In the genomic region with DNA sequence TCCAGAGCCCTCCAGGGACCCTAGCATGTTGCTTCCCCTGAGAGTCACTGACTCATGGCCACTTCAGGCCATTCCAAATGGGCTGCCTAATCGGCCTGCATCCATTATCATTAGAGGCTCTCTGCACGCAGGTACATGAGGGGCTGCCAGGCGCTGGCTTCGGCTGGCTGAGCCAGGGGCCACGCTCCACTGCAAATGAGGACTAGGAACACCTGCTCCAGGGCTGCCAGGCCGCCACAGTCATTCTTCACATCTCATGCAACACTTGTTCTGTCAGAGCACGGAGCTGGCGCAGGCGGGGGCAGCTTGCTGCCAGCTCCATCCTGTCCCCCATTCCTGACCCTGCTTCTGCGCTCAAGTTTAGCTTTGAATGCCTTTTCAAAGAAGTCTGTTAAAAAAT, we compare ENCODE assay signal across 14 mouse cellular contexts.
DNase-seq lines count a peak whose midpoint lies in the region; ATAC-seq and TF ChIP-seq lines count a peak whose summit lies in the region.
"Had no signal": no experiment of that assay in that cellular context is flagged by ENCODE, and none has a peak within 500 bp of the region (broad histone marks: within the 10 kb centered on the region; RNA-seq: fewer than 3 reads in every experiment).

No protein-coding gene starts in this region.

- ATAC-seq in hindbrain, postnatal 0 days: peak; percentile 64
- ATAC-seq: lung, postnatal 0 days had no signal

- TF ChIP-seq CTCF in CH12.LX (conservative IDR thresholded peaks at IDR 0.05 in 1 of 2, IDR thresholded peaks at IDR 0.05 in 1 of 2; ENCODE audit: low read depth in 2 of 2, low read length in 2 of 2): no peak
- no peak for TF ChIP-seq CTCF in hindbrain, postnatal 0 days (IDR thresholded peaks at IDR 0.05; ENCODE audit: low read depth)

- WGBS in hindbrain, postnatal 0 days: 43% methylated on average over 10 of the region's 10 CpGs

- TF ChIP-seq RAD21 in CH12.LX (IDR thresholded peaks at IDR 0.05; ENCODE audit: low read depth, low read length): no peak

- H3K9me3 ChIP-seq in CH12.LX (replicated peaks; ENCODE audit: low read length): no peaks in the 10 kb centered on the region
- no peaks in the 10 kb centered on the region for H3K9me3 ChIP-seq in hindbrain, postnatal 0 days (ENCODE audit: low read length)
- H3K9me3 ChIP-seq: limb, embryonic 15.5 days; neural tube, embryonic 12.5 days had no signal

- dilution Hi-C loops in CH12.LX (cut with MboI; ENCODE audit: extremely low pct_ligation_motif_present, extremely low pct_unique_long_range_greater_than_20kb, low sequenced_read_pairs): no loop called here

- H3K4me3 ChIP-seq in CH12.LX (replicated peaks in 1 of 3; ENCODE audit: low read depth in 2 of 3, low read length in 2 of 3, poor library complexity in 1 of 3): no peak overlapping the region
- H3K4me3 ChIP-seq in hindbrain, postnatal 0 days (ENCODE audit: low read length): no peak overlapping the region
- H3K4me3 ChIP-seq: limb, embryonic 15.5 days; neural tube, embryonic 12.5 days had no signal

- in situ Hi-C loops in CH12.LX (cut with MboI; ENCODE audit: low pct_ligation_motif_present, low pct_unique_long_range_greater_than_20kb, low sequenced_read_pairs): no loop called here

- H3K79me2 ChIP-seq in CH12.LX (replicated peaks; ENCODE audit: control insufficient read depth, extremely low read depth, insufficient read depth, poor library complexity, severe bottlenecking): no peaks in the 10 kb centered on the region

- H3K9ac ChIP-seq in CH12.LX (ENCODE audit: insufficient read depth, low read depth): no peak overlapping the region
- no peak overlapping the region for H3K9ac ChIP-seq in hindbrain, postnatal 0 days (replicated peaks; ENCODE audit: low read length)
- H3K9ac ChIP-seq: limb, embryonic 15.5 days; neural tube, embryonic 12.5 days had no signal

- no peak overlapping the region for H3K4me2 ChIP-seq in CH12.LX (ENCODE audit: insufficient read depth, low read depth, poor library complexity, severe bottlenecking)
- no peak overlapping the region for H3K4me2 ChIP-seq in hindbrain, postnatal 0 days (ENCODE audit: low read depth, low read length)
- H3K4me2 ChIP-seq: limb, embryonic 15.5 days; neural tube, embryonic 12.5 days had no signal

- no peak for TF ChIP-seq EP300 in CH12.LX (IDR thresholded peaks at IDR 0.05; ENCODE audit: low read length)

- TF ChIP-seq POLR2A in CH12.LX (IDR thresholded peaks at IDR 0.05; ENCODE audit: low read depth, low read length): no peak

- peaks cover 88% of the 10 kb centered on the region for H3K27me3 ChIP-seq in CH12.LX (replicated peaks)
- H3K27me3 ChIP-seq in hindbrain, postnatal 0 days (ENCODE audit: insufficient read depth, low read length): no peaks in the 10 kb centered on the region
- H3K27me3 ChIP-seq: neural tube, embryonic 12.5 days had no signal

- H3K27ac ChIP-seq in CH12.LX (ENCODE audit: insufficient read depth, low read depth): no peak overlapping the region
- H3K27ac ChIP-seq in hindbrain, postnatal 0 days: no peak overlapping the region
- H3K27ac ChIP-seq: limb, embryonic 15.5 days; neural tube, embryonic 12.5 days had no signal

- DNase-seq in cerebellum, postnatal 14 days: peak; percentile 40 to 46
- DNase-seq in cerebellum, postnatal 36 days: no peak
- no peak for DNase-seq in CH12.LX (ENCODE audit: extremely low read depth)
- DNase-seq in hindbrain, postnatal 0 days (ENCODE audit: low spot score): peak; percentile 68
- peak; percentile 52 for DNase-seq in kidney, postnatal 14 days
- DNase-seq in urinary bladder, adult 2 months (ENCODE audit: low spot score): no peak
- DNase-seq in layer of hippocampus, postnatal 25 days (ENCODE audit: extremely low spot score in 1 of 2, low spot score in 1 of 2): no peak
- DNase-seq in embryo, embryonic 9.5 days (ENCODE audit: extremely low spot score): no peak
- DNase-seq: cerebellum, adult 11 months; right cerebral cortex, postnatal 25 days; thymus, postnatal 14 days had no signal

- H3K36me3 ChIP-seq in CH12.LX (replicated peaks in 1 of 2; ENCODE audit: control insufficient read depth in 1 of 2, insufficient read depth in 1 of 2, low read length in 1 of 2): no peaks in the 10 kb centered on the region
- no peaks in the 10 kb centered on the region for H3K36me3 ChIP-seq in hindbrain, postnatal 0 days (ENCODE audit: insufficient read depth, low read length)
- H3K36me3 ChIP-seq: limb, embryonic 15.5 days; neural tube, embryonic 12.5 days had no signal

- H3K4me1 ChIP-seq in CH12.LX (ENCODE audit: control insufficient read depth in 1 of 2, insufficient read depth in 2 of 2): peaks cover 5 to 7% of the 10 kb centered on the region in 2 experiments; a peak in 3 of 4 replicates
- no peaks in the 10 kb centered on the region for H3K4me1 ChIP-seq in hindbrain, postnatal 0 days (ENCODE audit: insufficient read depth, low read length)

TF ChIP-seq in CH12.LX, 34 proteins besides CTCF, POLR2A, EP300 and RAD21:
- TF ChIP-seq TBP (conservative IDR thresholded peaks at IDR 0.05; ENCODE audit: low read depth, low read length) (no peak), CHD2 (IDR thresholded peaks at IDR 0.05; ENCODE audit: low read length) (no peak), MEF2A (IDR thresholded peaks at IDR 0.05; ENCODE audit: borderline replicate concordance, low read depth, low read length) (0 out of 2 replicates have a peak, but pooled peaks have one; percentile 25)

Comparison
In these comparisons a context has a peak if more than half of its experiments do, and no peak if none do; other contexts are left out.
1. DNase-seq: peak in cerebellum, postnatal 14 days (2 of 2), hindbrain, postnatal 0 days (single experiment) and kidney, postnatal 14 days (single experiment); none in cerebellum, postnatal 36 days (0 of 2), CH12.LX (single experiment), urinary bladder, adult 2 months (single experiment), layer of hippocampus, postnatal 25 days (0 of 2) and embryo, embryonic 9.5 days (single experiment).